Mouse (Mus musculus) embryonic fibroblast, embryonic 13.5 days (primary cell): ENCODE results near the gene Olfr877.

ENCODE experiments used
- CTCF ChIP-seq: IDR thresholded peaks from 2 replicates; pipeline ENCODE4 v1.5.1; 2011; ENCODE audit warnings: mild to moderate bottlenecking, control low read depth, low read length, moderate library complexity, borderline replicate concordance; ENCODE audit not compliant: insufficient read depth
- POLR2A ChIP-seq: IDR thresholded peaks from 2 replicates; pipeline ENCODE4 v1.6.1; 2011; ENCODE audit warnings: low read depth, mild to moderate bottlenecking, control low read depth, low read length, moderate library complexity

- no peak for TF ChIP-seq CTCF
- no peak for TF ChIP-seq POLR2A
Measured at GRCm38 (mm10) chr9:37863325-37863724, 9.3 kb downstream of the Olfr877 start.
